Mouse (Mus musculus) bone marrow, adult 2 months (tissue): ENCODE data around the gene Fam173b.

ENCODE experiments used
- CTCF ChIP-seq: fragments of 200-500 bp; IDR thresholded peaks from 2 replicates; pipeline ENCODE4 v1.5.1; 2011; ENCODE audit warnings: low read length, control low read depth; ENCODE audit not compliant: control insufficient read depth, insufficient read depth
- POLR2A ChIP-seq: fragments of 200-500 bp; IDR thresholded peaks from 2 replicates; pipeline ENCODE4 v1.6.1; 2011; ENCODE audit warnings: low read depth, mild to moderate bottlenecking, control low read depth, low read length, borderline replicate concordance; ENCODE audit not compliant: control insufficient read depth

- TF ChIP-seq CTCF (no peak), POLR2A (no peak)
Observed at GRCm38 (mm10) chr15:31606821-31607220, 5.2 kb downstream of the Fam173b start.
